Mouse (Mus musculus): ENCODE data around the gene Crebl2. TPM values are rescaled to one million over a fixed set of nuclear protein-coding genes. Genes with fewer than 3 reads are reported as not detected.

Gene Crebl2
- polyA plus RNA-seq, 1 experiment from 2014 or later, result 3.6 TPM

GRCm38 (mm10) chr6:134896570-134897436, 66.8 kb downstream of the Crebl2 start:
- Histone ChIP-seq H3K4me3 (replicated peaks) (peak overlapping the region; percentile 60), H3K27me3 (replicated peaks) (no peaks in the 10 kb centered on the region), H3K9me3 (no peaks in the 10 kb centered on the region), H3K27ac (peak overlapping the region; percentile 100), H3K9ac (no peak overlapping the region; the same call in 1 of the 2 replicates), H3K36me3 (no peaks in the 10 kb centered on the region), H3K4me1 (peaks cover 6% of the 10 kb centered on the region; the same call in 1 of the 2 replicates), H3K4me2 (peak overlapping the region; percentile 75)
- no peak for ATAC-seq (ENCODE audit: insufficient read depth, low FRiP score, low read depth)
- WGBS, result 38% methylated on average over 15 of the region's 15 CpGs

- WGBS, result under 1% methylated on average over 38 of the region's 38 CpGs
- H3K27ac ChIP-seq, result peak overlapping the region; percentile 100
- peak overlapping the region; percentile 75 for H3K4me2 ChIP-seq
- no peaks in the 10 kb centered on the region for H3K27me3 ChIP-seq (replicated peaks)
- peak overlapping the region; percentile 60 for H3K4me3 ChIP-seq (replicated peaks)
- no peaks in the 10 kb centered on the region for H3K36me3 ChIP-seq
- peaks cover 6% of the 10 kb centered on the region; the same call in 1 of the 2 replicates for H3K4me1 ChIP-seq
- peak overlapping the region; percentile 76 for H3K9ac ChIP-seq
- ATAC-seq (ENCODE audit: insufficient read depth, low FRiP score, low read depth), result peak; percentile 91
- H3K9me3 ChIP-seq, result no peaks in the 10 kb centered on the region
Observed at GRCm38 (mm10) chr6:134897443-134898094, 67.6 kb downstream of the Crebl2 start.

- Histone ChIP-seq H3K9me3 (no peaks in the 10 kb centered on the region), H3K36me3 (no peaks in the 10 kb centered on the region), H3K4me3 (replicated peaks) (peak within 1 kb of the TSS; percentile 60), H3K27ac (peak within 1 kb of the TSS; percentile 100), H3K4me2 (peak within 1 kb of the TSS; percentile 75), H3K27me3 (replicated peaks) (no peaks in the 10 kb centered on the region), H3K9ac (peak within 1 kb of the TSS; percentile 76), H3K4me1 (peaks cover 6% of the 10 kb centered on the region; the same call in 1 of the 2 replicates)
- under 1% methylated on average over 51 of the region's 51 CpGs for WGBS
- ATAC-seq (ENCODE audit: insufficient read depth, low FRiP score, low read depth), result peak; percentile 94
Observed at GRCm38 (mm10) chr6:134898095-134898965, 68.4 kb downstream of the Crebl2 start, which contains the start of gene Gpr19. Gpr19 (minus strand) TSS chr6:134898578.

- Histone ChIP-seq H3K4me1 (no peaks in the 10 kb centered on the region; the same call in 1 of the 2 replicates), H3K36me3 (no peaks in the 10 kb centered on the region), H3K9ac (no peak overlapping the region), H3K4me2 (no peak overlapping the region), H3K27me3 (replicated peaks) (no peaks in the 10 kb centered on the region), H3K4me3 (replicated peaks) (no peak overlapping the region), H3K9me3 (no peaks in the 10 kb centered on the region), H3K27ac (no peak overlapping the region)
- no peak for ATAC-seq (ENCODE audit: insufficient read depth, low FRiP score, low read depth)
- 82% methylated on average over 4 of the region's 4 CpGs for WGBS
Observed at GRCm38 (mm10) chr6:134903368-134903767, 73.4 kb downstream of the Crebl2 start.

- Histone ChIP-seq H3K36me3 (no peaks in the 10 kb centered on the region), H3K27me3 (replicated peaks) (no peaks in the 10 kb centered on the region), H3K27ac (no peak overlapping the region), H3K4me2 (no peak overlapping the region), H3K4me3 (replicated peaks) (no peak overlapping the region), H3K9ac (no peak overlapping the region), H3K9me3 (no peaks in the 10 kb centered on the region), H3K4me1 (no peaks in the 10 kb centered on the region; the same call in 1 of the 2 replicates)
- no peak for ATAC-seq (ENCODE audit: insufficient read depth, low FRiP score, low read depth)
- WGBS, result 88% methylated on average over 10 of the region's 10 CpGs
Observed at GRCm38 (mm10) chr6:134903891-134904884, 74.2 kb downstream of the Crebl2 start.

GRCm38 (mm10) chr6:134905811-134906210, 75.9 kb downstream of the Crebl2 start:
- 81% methylated on average over 1 of the region's 1 CpGs for WGBS
- Histone ChIP-seq H3K27me3 (replicated peaks) (no peaks in the 10 kb centered on the region), H3K9ac (no peak overlapping the region), H3K4me2 (no peak overlapping the region), H3K4me1 (no peaks in the 10 kb centered on the region), H3K9me3 (no peaks in the 10 kb centered on the region), H3K4me3 (replicated peaks) (no peak overlapping the region), H3K36me3 (no peaks in the 10 kb centered on the region), H3K27ac (no peak overlapping the region)
- ATAC-seq (ENCODE audit: insufficient read depth, low FRiP score, low read depth), result no peak

Other genes with a start within 250 kb of the Crebl2 start
- 8.2 and 10.1 TPM in 2 replicates for gene Mansc1, start 197.7 kb upstream of the Crebl2 start, polyA plus RNA-seq (2015; fragmentation: Nextera tagmentation; extraction: Ambion mirVana)
- gene Borcs5, start 190.6 kb upstream of the Crebl2 start, polyA plus RNA-seq (2015; fragmentation: Nextera tagmentation; extraction: Ambion mirVana), result 18.6 and 20.3 TPM in 2 replicates
- gene Dusp16, start 37.5 kb upstream of the Crebl2 start, polyA plus RNA-seq (2015; fragmentation: Nextera tagmentation; extraction: Ambion mirVana), result 15.6 and 15.7 TPM in 2 replicates
- 9.8 and 12.6 TPM in 2 replicates for gene Gpr19, start 68.4 kb downstream of the Crebl2 start, polyA plus RNA-seq (2015; fragmentation: Nextera tagmentation; extraction: Ambion mirVana)
- 17.9 and 19.7 TPM in 2 replicates for gene Cdkn1b, start 90.2 kb downstream of the Crebl2 start, polyA plus RNA-seq (2015; fragmentation: Nextera tagmentation; extraction: Ambion mirVana)
- gene Apold1, start 151.6 kb downstream of the Crebl2 start, polyA plus RNA-seq (2015; fragmentation: Nextera tagmentation; extraction: Ambion mirVana), result 3.2 and 3.7 TPM in 2 replicates
- gene Ddx47, start 181.5 kb downstream of the Crebl2 start, polyA plus RNA-seq (2015; fragmentation: Nextera tagmentation; extraction: Ambion mirVana), result 98.2 and 99.2 TPM in 2 replicates
- 12.2 and 13.9 TPM in 2 replicates for gene Gprc5a, start 235.5 kb downstream of the Crebl2 start, polyA plus RNA-seq (2015; fragmentation: Nextera tagmentation; extraction: Ambion mirVana)